Mouse (Mus musculus) liver, embryonic 13.5 days (tissue): ENCODE data around the gene Tomm34. TPM values are rescaled to one million over a fixed set of nuclear protein-coding genes. Genes with fewer than 3 reads are reported as not detected.

Experiments used
- ATAC-seq: fragments of 200-750 bp; cut with Nextera tagmentation; 2 replicates; pipeline ENCODE4 v1.8.0; 2017; ENCODE audit warnings: low read depth, mild to moderate bottlenecking, moderate number of reproducible peaks, moderate library complexity
- DNase-seq: peaks from one replicate; pipeline ENCODE4 v3.0.0; 2022
- H3K27ac ChIP-seq: fragments of 300-500 bp; sonication (generic); 2 replicates; pipeline ENCODE4 v1.5.1; 2015; ENCODE audit warnings: moderate library complexity, mild to moderate bottlenecking, inconsistent platforms
- H3K27me3 ChIP-seq: fragments of 300-500 bp; sonication (generic); 2 replicates; pipeline ENCODE4 v1.6.1; 2015; ENCODE audit warnings: mild to moderate bottlenecking, inconsistent platforms
- H3K36me3 ChIP-seq: fragments of 300-500 bp; sonication (generic); 2 replicates; pipeline ENCODE4 v1.6.1; 2015; ENCODE audit warnings: mild to moderate bottlenecking, inconsistent platforms
- H3K4me1 ChIP-seq: fragments of 300-500 bp; sonication (generic); replicated peaks from 2 replicates; pipeline ENCODE4 v1.6.1; 2015; ENCODE audit warnings: inconsistent platforms
- H3K4me2 ChIP-seq: fragments of 300-500 bp; sonication (generic); 2 replicates; pipeline ENCODE4 v1.6.1; 2015; ENCODE audit warnings: inconsistent platforms, mild to moderate bottlenecking, moderate library complexity
- H3K4me3 ChIP-seq: fragments of 300-500 bp; sonication (generic); replicated peaks from 2 replicates; pipeline ENCODE4 v1.5.1; 2015; ENCODE audit warnings: mild to moderate bottlenecking, inconsistent platforms
- H3K9ac ChIP-seq: fragments of 300-500 bp; sonication (generic); 2 replicates; pipeline ENCODE4 v1.6.1; 2015; ENCODE audit warnings: mild to moderate bottlenecking, inconsistent platforms
- H3K9me3 ChIP-seq: fragments of 300-500 bp; sonication (generic); replicated peaks from 2 replicates; pipeline ENCODE4 v1.6.1; 2016; ENCODE audit warnings: inconsistent platforms
- WGBS: fragments of 180-500 bp; shearing (Covaris S2); methylation state at CpG from one replicate; pipeline ENCODE4 v1.1.7; 2015; ENCODE audit not compliant: insufficient replicate concordance; 5-methylcytosine and 5-hydroxymethylcytosine counted together
- polyA plus RNA-seq: library from polyadenylated mRNA; unstranded; fragments of >200 nt; fragmentation: Nextera tagmentation; extraction: Ambion mirVana; gene quantifications from 2 replicates; pipeline ENCODE4 v1.2.1, GENCODE M21; 2015

Gene Tomm34
- polyA plus RNA-seq, 1 experiment from 2014 or later = 26.1 TPM

DNA sequence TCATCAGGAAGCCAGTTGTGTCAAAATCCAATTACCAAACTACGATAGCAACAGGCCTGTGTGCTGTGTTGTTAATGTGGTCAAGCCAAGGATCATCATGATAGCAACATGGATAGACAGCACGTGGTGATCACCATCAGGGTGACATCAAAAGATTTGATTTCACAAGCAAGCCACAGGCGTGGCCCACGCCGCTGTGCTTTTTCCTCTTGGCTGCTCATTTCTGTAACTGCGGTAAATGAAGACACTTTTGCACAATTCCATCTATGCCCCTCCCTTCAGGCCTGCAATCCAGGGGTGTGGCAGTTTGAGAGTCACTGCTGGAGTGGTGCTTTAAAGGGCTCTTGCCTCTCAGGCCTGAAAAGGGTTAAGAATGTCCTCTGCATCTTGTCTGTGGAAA, 30.0 kb downstream of the Tomm34 start:
- Histone ChIP-seq H3K27me3 (no peaks in the 10 kb centered on the region), H3K4me3 (no peak overlapping the region), H3K4me1 (no peaks in the 10 kb centered on the region; the same call in 1 of the 2 replicates), H3K27ac (no peak overlapping the region), H3K9ac (no peak overlapping the region), H3K9me3 (no peaks in the 10 kb centered on the region), H3K36me3 (no peaks in the 10 kb centered on the region), H3K4me2 (no peak overlapping the region)
- WGBS = 72% methylated on average over 6 of the region's 6 CpGs
- ATAC-seq = no peak
- DNase-seq = no peak

DNA sequence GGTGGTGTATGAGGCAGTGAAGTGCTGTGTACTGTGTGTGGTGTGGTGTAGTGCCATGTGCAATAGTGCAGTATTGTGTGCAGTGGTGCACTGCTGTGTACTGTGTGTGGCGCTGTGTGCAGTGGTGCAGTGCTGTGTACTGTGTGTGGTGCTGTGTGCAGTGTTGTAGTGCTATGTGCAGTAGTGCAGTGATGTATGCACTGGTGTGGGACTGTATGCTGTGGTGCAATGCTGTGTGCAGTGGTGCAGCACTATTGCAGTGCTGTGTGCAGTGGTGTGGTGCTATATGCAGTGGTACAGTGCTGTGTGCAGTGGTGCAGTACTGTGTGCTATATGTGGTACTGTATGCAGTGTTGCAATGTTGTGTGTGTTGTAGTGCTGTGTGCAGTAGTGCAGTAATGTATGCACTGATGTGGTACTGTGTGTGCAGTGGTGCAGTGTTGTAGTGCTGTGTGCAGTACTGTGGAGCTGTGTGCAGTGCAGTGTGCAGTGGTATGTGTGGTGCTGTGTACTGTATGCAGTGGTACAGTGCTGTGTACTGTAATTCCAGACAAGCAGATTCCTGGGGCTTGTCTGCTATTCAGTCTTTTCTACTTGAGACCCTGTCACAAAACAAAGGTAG, 32.5 kb downstream of the Tomm34 start:
- Histone ChIP-seq H3K27ac (no peak overlapping the region), H3K4me2 (no peak overlapping the region), H3K36me3 (no peaks in the 10 kb centered on the region), H3K9me3 (no peaks in the 10 kb centered on the region), H3K4me1 (no peaks in the 10 kb centered on the region; the same call in 1 of the 2 replicates), H3K4me3 (no peak overlapping the region), H3K9ac (no peak overlapping the region), H3K27me3 (no peaks in the 10 kb centered on the region)
- ATAC-seq (no peak), DNase-seq (no peak)
- 67% methylated on average over 1 of the region's 1 CpGs for WGBS

DNA sequence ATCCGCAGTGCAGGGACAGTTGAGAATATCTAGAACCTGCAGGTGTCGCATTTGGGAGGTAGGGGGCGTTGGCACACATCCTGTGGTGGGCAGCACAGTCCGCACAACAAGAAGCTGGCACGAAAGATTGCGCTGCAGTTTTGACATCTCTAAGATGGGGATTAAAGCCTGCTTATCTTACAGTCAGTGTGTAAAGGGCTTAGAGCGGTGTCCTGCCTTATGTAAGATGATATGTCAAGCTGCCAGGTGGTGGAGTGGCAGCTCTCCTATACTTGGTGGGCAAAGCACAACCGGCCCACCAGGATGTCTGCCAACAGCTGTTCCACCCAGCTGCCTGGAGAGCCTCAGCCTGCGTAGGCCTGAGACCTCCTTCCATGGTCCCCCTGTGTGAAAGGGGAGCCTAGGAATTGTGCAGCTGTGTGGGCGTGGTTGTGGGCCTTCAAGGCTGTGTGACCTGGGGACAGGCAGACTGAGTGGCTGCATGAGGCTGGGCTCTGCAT, 34.4 kb downstream of the Tomm34 start:
- 30% methylated on average over 10 of the region's 10 CpGs for WGBS
- peak; percentile 7 for DNase-seq
- Histone ChIP-seq H3K9ac (no peak overlapping the region), H3K27me3 (no peaks in the 10 kb centered on the region), H3K4me3 (no peak overlapping the region), H3K4me1 (no peaks in the 10 kb centered on the region; the same call in 1 of the 2 replicates), H3K4me2 (no peak overlapping the region), H3K36me3 (no peaks in the 10 kb centered on the region), H3K27ac (no peak overlapping the region), H3K9me3 (no peaks in the 10 kb centered on the region)
- peak; percentile 68 for ATAC-seq

DNA sequence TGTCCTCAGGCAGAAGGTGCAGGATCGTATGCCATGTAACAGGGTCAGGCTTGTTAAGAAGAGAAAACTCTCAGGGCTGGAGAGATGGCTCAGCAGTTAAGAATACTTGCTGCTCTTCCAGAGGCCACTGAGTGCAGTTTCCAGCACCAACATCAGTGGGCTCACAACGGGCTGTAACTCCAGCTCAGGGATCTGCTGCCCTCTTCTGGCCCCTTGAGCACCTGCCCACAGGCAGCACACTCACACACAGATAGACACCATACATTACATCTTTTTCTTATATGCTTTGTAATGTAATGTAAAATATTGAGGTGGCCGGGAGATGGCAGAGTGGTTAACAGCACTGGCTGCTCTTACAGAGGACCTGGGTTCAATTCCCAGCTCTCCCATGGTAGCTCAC, 38.0 kb downstream of the Tomm34 start:
- H3K9ac ChIP-seq = no peak overlapping the region
- no peak overlapping the region for H3K4me2 ChIP-seq
- H3K36me3 ChIP-seq = no peaks in the 10 kb centered on the region
- WGBS = 73% methylated on average over 3 of the region's 3 CpGs
- no peak overlapping the region for H3K27ac ChIP-seq
- DNase-seq (no peak), ATAC-seq (no peak)
- H3K4me3 ChIP-seq = no peak overlapping the region
- H3K9me3 ChIP-seq = no peaks in the 10 kb centered on the region
- no peaks in the 10 kb centered on the region; the same call in 1 of the 2 replicates for H3K4me1 ChIP-seq
- H3K27me3 ChIP-seq = no peaks in the 10 kb centered on the region

DNA sequence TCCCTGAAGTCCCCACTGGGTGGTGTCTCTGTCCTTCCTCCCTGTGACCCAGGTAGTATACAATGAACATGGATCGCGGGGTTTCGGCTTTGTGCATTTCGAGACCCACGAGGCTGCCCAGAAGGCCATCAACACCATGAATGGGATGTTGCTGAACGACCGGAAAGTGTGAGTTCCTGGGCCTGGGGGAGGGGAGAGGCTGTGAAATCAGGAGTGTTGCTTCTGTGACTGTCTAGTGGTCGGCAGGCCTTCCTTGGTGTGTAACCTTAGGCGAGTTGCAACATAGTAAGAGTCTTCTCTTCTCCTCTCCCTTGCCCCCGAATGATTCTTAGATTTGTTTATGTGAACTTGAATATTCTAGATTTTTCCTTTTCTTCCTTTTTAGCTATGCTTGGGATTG, 39.8 kb downstream of the Tomm34 start:
- Histone ChIP-seq H3K9me3 (no peaks in the 10 kb centered on the region), H3K4me1 (no peaks in the 10 kb centered on the region), H3K27ac (no peak overlapping the region), H3K4me2 (no peak overlapping the region), H3K4me3 (no peak overlapping the region), H3K27me3 (no peaks in the 10 kb centered on the region), H3K36me3 (no peaks in the 10 kb centered on the region), H3K9ac (no peak overlapping the region)
- WGBS = 56% methylated on average over 10 of the region's 10 CpGs
- ATAC-seq = no peak
- DNase-seq = no peak

DNA sequence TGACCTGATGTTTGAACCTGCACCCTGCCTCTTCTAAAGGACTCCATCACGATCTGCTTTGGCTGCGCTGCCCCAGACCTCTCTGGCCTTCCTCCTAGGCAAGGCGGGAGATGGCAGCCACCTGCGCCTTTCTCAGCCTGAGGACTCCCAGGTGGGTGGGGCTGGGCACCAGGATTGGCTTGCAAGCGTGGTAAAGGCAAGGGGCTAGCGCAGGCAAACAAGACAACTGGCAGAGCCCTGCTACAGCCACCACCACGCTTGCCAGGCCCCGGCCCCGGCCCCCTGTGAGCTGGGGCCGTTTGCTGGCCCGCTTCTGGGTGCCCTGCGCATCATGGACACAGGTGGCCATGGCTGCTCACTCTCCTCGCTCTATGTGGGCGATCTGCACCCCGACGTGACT, 45.8 kb downstream of the Tomm34 start, which contains the start of gene Pabpc1l:
TSS of gene Pabpc1l (plus strand) at position 301 of the 400 bp plus-strand sequence.
- DNase-seq = no peak
- H3K27me3 ChIP-seq = no peaks in the 10 kb centered on the region
- no peak within 1 kb of the TSS for H3K9ac ChIP-seq
- H3K4me1 ChIP-seq = 0 out of 2 replicates have a peak, but pooled peaks cover 3% of the 10 kb centered on the region
- no peaks in the 10 kb centered on the region for H3K9me3 ChIP-seq
- H3K27ac ChIP-seq = no peak within 1 kb of the TSS
- H3K36me3 ChIP-seq = no peaks in the 10 kb centered on the region
- no peak within 1 kb of the TSS for H3K4me2 ChIP-seq
- ATAC-seq = no peak
- H3K4me3 ChIP-seq = no peak within 1 kb of the TSS
- 69% methylated on average over 16 of the region's 16 CpGs for WGBS

DNA sequence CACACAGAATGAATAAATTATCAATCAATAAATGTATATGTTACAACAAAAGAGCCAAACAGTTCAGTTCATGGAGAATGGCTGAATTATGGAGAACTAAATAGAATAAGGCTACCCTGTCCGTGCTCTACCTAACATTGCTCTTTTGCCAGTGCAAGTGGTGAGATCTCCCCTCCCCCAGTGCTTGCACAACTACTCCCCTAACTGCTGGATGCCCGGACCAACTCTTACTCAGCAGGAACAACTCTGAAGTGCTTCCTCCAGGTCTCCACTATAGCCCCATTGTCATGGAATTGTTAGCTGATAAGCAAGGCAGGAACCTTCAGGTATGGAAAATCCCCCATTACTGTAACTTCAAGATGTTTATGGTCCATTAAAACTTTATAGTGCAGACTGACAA, 48.9 kb downstream of the Tomm34 start:
- Histone ChIP-seq H3K4me3 (no peak overlapping the region), H3K9me3 (no peaks in the 10 kb centered on the region), H3K9ac (no peak overlapping the region), H3K4me2 (no peak overlapping the region), H3K27ac (no peak overlapping the region), H3K36me3 (peaks cover 27% of the 10 kb centered on the region), H3K4me1 (0 out of 2 replicates have a peak, but pooled peaks cover 3% of the 10 kb centered on the region), H3K27me3 (no peaks in the 10 kb centered on the region)
- ATAC-seq = no peak
- WGBS = 24% methylated on average over 2 of the region's 2 CpGs
- no peak for DNase-seq

DNA sequence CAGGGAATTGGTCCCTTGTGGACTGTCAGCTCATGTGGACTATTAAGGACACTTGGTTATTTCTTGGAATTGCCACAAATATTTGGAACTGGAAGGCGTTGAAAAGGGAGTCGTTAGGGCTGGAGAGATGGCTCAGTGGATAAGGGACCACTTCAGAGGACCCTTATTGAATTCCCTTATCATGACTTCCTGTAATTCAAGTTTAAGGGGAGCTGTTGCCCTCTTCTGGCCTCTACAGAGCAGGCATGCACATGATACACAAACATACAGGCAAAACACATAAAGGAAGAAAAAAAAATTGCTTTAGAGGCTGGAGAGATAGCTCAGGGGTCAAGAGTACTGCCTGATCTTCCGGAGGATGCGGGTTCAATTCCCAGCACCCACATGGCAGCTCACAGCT, 51.0 kb downstream of the Tomm34 start:
- ATAC-seq = no peak
- WGBS = 66% methylated on average over 4 of the region's 4 CpGs
- H3K4me1 ChIP-seq = 0 out of 2 replicates have a peak, but pooled peaks cover 3% of the 10 kb centered on the region
- no peak overlapping the region for H3K4me3 ChIP-seq
- no peak overlapping the region for H3K9ac ChIP-seq
- no peak overlapping the region for H3K27ac ChIP-seq
- peaks cover 49% of the 10 kb centered on the region for H3K36me3 ChIP-seq
- no peak for DNase-seq
- no peaks in the 10 kb centered on the region for H3K27me3 ChIP-seq
- no peaks in the 10 kb centered on the region for H3K9me3 ChIP-seq
- H3K4me2 ChIP-seq = no peak overlapping the region

DNA sequence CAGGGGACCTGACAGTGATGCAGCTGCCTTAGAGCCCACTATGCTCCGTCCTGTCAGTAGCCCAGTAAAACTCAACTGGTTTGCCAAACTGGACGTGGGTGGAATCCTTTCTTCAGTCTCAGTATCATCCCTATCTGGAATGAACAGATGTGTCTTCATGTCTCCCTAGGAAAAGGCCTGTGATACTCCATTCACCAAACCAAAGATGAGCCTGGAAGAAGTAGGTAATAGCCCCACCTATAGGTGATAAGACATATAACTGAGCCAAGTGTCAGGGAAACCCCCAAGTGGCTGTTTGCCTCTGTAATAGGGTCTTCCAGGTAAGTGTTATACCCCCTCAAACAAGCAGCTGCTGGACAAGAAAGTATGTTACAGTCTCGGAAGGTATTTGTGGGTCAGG, 52.1 kb downstream of the Tomm34 start:
- Histone ChIP-seq H3K4me1 (0 out of 2 replicates have a peak, but pooled peaks cover 3% of the 10 kb centered on the region), H3K9ac (no peak overlapping the region), H3K4me3 (no peak overlapping the region), H3K27ac (no peak overlapping the region), H3K4me2 (no peak overlapping the region), H3K27me3 (no peaks in the 10 kb centered on the region), H3K9me3 (no peaks in the 10 kb centered on the region), H3K36me3 (peaks cover 59% of the 10 kb centered on the region)
- 72% methylated on average over 3 of the region's 3 CpGs for WGBS
- DNase-seq (no peak), ATAC-seq (0 out of 2 replicates have a peak, but pooled peaks have one; percentile 2)

DNA sequence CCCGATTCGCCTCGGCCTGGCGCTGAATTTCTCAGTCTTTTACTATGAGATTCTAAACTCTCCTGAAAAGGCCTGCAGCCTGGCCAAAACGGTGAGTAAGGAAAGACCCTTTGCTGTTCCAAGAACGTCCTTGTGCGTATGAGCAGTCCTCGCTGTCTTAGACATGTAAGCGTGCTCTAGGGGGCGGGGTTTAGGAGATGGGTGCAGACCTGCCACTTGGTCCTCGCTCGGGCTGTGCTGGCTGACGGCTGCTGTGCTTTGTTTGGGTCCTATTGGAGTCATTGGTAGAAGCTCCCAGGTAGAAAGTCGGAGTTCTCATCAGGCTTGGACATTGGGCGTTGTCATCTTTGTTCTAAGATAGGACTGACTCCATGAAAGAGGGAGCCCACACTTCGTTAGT, 55.7 kb downstream of the Tomm34 start:
- H3K4me3 ChIP-seq = no peak overlapping the region
- no peak overlapping the region for H3K4me2 ChIP-seq
- no peaks in the 10 kb centered on the region for H3K9me3 ChIP-seq
- peaks cover 19% of the 10 kb centered on the region for H3K4me1 ChIP-seq
- H3K27me3 ChIP-seq = no peaks in the 10 kb centered on the region
- no peak for DNase-seq
- WGBS = 89% methylated on average over 16 of the region's 16 CpGs
- H3K36me3 ChIP-seq = peaks cover 89% of the 10 kb centered on the region
- H3K9ac ChIP-seq = no peak overlapping the region
- ATAC-seq = no peak
- H3K27ac ChIP-seq = no peak overlapping the region

DNA sequence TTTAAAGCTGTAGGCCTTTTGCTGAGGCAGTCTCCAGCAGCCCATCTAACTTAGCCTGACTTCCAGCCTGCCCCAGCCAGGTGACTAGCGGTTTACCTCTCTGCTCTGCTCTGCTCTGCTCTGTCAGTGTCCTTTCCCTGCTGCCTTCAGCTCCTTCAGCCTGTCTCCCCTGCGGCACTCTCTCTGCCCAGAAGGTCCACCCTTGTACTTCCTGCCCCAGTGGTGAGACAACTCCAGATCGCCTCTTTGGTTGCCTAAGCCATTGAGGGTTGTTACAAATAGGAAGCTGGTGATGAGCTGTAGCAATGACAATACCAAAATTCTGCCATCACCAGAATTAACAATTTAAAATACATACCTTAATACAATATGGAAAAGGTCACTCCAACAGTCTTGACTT, 60.0 kb downstream of the Tomm34 start:
- H3K4me3 ChIP-seq = no peak overlapping the region
- no peaks in the 10 kb centered on the region for H3K27me3 ChIP-seq
- H3K4me1 ChIP-seq = peaks cover 52% of the 10 kb centered on the region
- no peak overlapping the region for H3K9ac ChIP-seq
- DNase-seq (no peak), ATAC-seq (no peak)
- H3K36me3 ChIP-seq = peaks cover 53% of the 10 kb centered on the region
- H3K9me3 ChIP-seq = no peaks in the 10 kb centered on the region
- no peak overlapping the region for H3K27ac ChIP-seq
- no peak overlapping the region for H3K4me2 ChIP-seq
- WGBS = 65% methylated on average over 3 of the region's 3 CpGs

DNA sequence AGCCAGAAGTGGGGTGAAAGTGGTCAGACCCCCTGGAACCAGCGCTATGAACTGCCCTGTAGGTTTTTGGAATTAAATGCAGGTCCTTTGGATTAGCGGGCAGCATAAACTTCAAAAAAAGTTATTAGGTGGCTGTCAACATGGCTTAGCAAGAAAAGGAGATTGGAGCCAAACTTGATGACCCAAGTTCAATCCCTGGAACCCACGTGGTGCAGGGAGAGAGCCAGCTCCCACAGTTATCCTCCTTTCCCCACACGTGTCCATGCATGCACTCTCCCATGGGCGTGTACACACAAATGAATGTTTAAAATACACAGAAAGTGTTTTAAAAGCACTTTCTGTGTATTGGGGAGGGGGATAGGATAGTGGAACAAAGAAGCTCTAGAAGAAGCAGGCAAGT, 60.5 kb downstream of the Tomm34 start:
- 73% methylated on average over 5 of the region's 5 CpGs for WGBS
- Histone ChIP-seq H3K4me3 (no peak overlapping the region), H3K9ac (no peak overlapping the region), H3K27ac (no peak overlapping the region), H3K4me1 (peaks cover 57% of the 10 kb centered on the region), H3K9me3 (no peaks in the 10 kb centered on the region), H3K4me2 (no peak overlapping the region), H3K27me3 (no peaks in the 10 kb centered on the region), H3K36me3 (peaks cover 49% of the 10 kb centered on the region)
- ATAC-seq = no peak
- DNase-seq = no peak
